Mouse (Mus musculus): ENCODE results near the gene Zer1.
"Not testable (repeated sequence)": the region's sequence is repeated elsewhere in the genome, so short reads cannot be mapped to it uniquely, and the experiment has no call there.

Gene Zer1

GRCm38 (mm10) chr2:30077502-30078348 lies 46.7 kb downstream of the Zer1 start, which contains the start of gene Pkn3:
Gene Pkn3, plus strand, starts transcription at chr2:30077684.
- DNase-seq (ENCODE audit: low spot score in 2 of 2): peak; percentile 81 to 89

- DNase-seq (ENCODE audit: low spot score in 2 of 2): no peak
Measured at GRCm38 (mm10) chr2:30076959-30077358, 47.4 kb downstream of the Zer1 start.

GRCm38 (mm10) chr2:30076439-30076838 lies 47.9 kb downstream of the Zer1 start:
- DNase-seq (ENCODE audit: low spot score in 2 of 2): no peak

GRCm38 (mm10) chr2:30075625-30076024 lies 48.8 kb downstream of the Zer1 start:
- DNase-seq (ENCODE audit: low spot score in 2 of 2): no peak

GRCm38 (mm10) chr2:30073285-30073684 lies 51.1 kb downstream of the Zer1 start:
- DNase-seq (ENCODE audit: low spot score in 2 of 2): no peak

GRCm38 (mm10) chr2:30072875-30073274 lies 51.5 kb downstream of the Zer1 start:
- no peak for DNase-seq (ENCODE audit: low spot score in 2 of 2)

GRCm38 (mm10) chr2:30067962-30068361 lies 56.4 kb downstream of the Zer1 start:
- no peak for DNase-seq (ENCODE audit: low spot score in 2 of 2)

GRCm38 (mm10) chr2:30067031-30067888 lies 57.1 kb downstream of the Zer1 start:
- peak in 1 of 2 experiments; percentile 48 for DNase-seq (ENCODE audit: low spot score in 2 of 2)

- DNase-seq (ENCODE audit: low spot score in 2 of 2): peak; percentile 83 to 96
Measured at GRCm38 (mm10) chr2:30066046-30066901, 58.1 kb downstream of the Zer1 start.

GRCm38 (mm10) chr2:30064298-30064697 lies 60.1 kb downstream of the Zer1 start:
- DNase-seq (ENCODE audit: low spot score in 2 of 2): no peak

GRCm38 (mm10) chr2:30063791-30064190 lies 60.6 kb downstream of the Zer1 start:
- DNase-seq (ENCODE audit: low spot score in 2 of 2): no peak

GRCm38 (mm10) chr2:30063235-30063634 lies 61.1 kb downstream of the Zer1 start:
- no peak for DNase-seq (ENCODE audit: low spot score in 2 of 2)

GRCm38 (mm10) chr2:30062249-30063093 lies 61.9 kb downstream of the Zer1 start:
- DNase-seq (ENCODE audit: low spot score in 2 of 2): peak in 1 of 2 experiments; percentile 32

- peak in 1 of 2 experiments; percentile 33 for DNase-seq (ENCODE audit: low spot score in 2 of 2)
Measured at GRCm38 (mm10) chr2:30061215-30062166, 62.9 kb downstream of the Zer1 start.

- DNase-seq (ENCODE audit: low spot score in 2 of 2): no peak
Measured at GRCm38 (mm10) chr2:30058418-30058817, 66.0 kb downstream of the Zer1 start.

GRCm38 (mm10) chr2:30057223-30057904 lies 67.0 kb downstream of the Zer1 start, which contains the start of gene Set:
Gene Set, plus strand, starts transcription at chr2:30057378.
- DNase-seq (ENCODE audit: low spot score in 2 of 2): no peak

- DNase-seq (ENCODE audit: low spot score in 2 of 2): no peak
Measured at GRCm38 (mm10) chr2:30056736-30057135, 67.6 kb downstream of the Zer1 start.

GRCm38 (mm10) chr2:30055310-30055709 lies 69.1 kb downstream of the Zer1 start:
- DNase-seq (ENCODE audit: low spot score in 2 of 2): not testable (repeated sequence)
